Mouse (Mus musculus): ENCODE measurements around the gene Inhbb. TPM values are rescaled to one million over a fixed set of nuclear protein-coding genes. Genes with fewer than 3 reads are reported as not detected.

The Inhbb gene
- polyA plus RNA-seq, 1 experiment, result 6.8 TPM

DNA sequence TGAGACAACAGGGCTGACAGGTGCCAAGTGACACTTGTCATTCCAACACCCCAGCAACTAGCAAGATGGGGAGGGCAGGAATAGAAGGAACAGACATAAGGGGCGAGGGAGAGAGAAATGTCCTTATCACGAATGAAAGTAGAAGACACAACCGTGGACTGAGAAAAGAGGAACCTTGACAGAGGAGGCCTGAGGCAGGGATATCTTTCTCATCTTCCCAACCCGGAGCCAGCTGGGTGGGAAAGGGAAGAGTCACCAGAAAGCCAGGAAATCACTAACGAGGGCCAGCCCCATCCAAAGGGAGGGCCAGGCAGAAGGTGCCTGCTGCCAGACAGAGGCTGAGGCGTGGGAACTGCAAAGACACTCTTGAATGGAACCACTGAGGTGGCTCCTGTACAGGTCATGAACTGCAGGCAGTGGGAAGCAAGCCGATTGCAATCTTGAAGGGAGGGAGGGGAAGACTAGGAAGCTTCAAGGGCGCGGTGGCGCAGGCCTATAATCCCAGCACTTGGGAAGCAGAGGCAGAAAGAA, 24.8 kb upstream of the Inhbb start:
- TF ChIP-seq CTCF (IDR thresholded peaks at IDR 0.05; ENCODE audit: insufficient read depth, low read length), result no peak
- TF ChIP-seq POLR2A (IDR thresholded peaks at IDR 0.05; ENCODE audit: borderline replicate concordance, extremely low read depth, low read depth, low read length), result no peak
- WGBS, result 37% methylated on average over 10 of the region's 10 CpGs
- no peak for DNase-seq
- no peaks in the 10 kb centered on the region for H3K4me1 ChIP-seq (ENCODE audit: control insufficient read depth, insufficient read depth, low read length)
- no peak overlapping the region for H3K4me3 ChIP-seq (replicated peaks; ENCODE audit: extremely low read depth, low read depth, low read length)

- Histone ChIP-seq H3K4me3 (replicated peaks; ENCODE audit: extremely low read depth, low read depth, low read length) (no peak overlapping the region), H3K4me1 (ENCODE audit: control insufficient read depth, insufficient read depth, low read length) (no peaks in the 10 kb centered on the region)
- WGBS, result 85% methylated on average over 21 of the region's 21 CpGs
- TF ChIP-seq CTCF (IDR thresholded peaks at IDR 0.05; ENCODE audit: insufficient read depth, low read length), result peak; percentile 7; the same call in 1 of the 2 replicates
- no peak for TF ChIP-seq POLR2A (IDR thresholded peaks at IDR 0.05; ENCODE audit: borderline replicate concordance, extremely low read depth, low read depth, low read length)
- no peak for DNase-seq
Measured at GRCm38 (mm10) chr1:119443591-119444350, 21.7 kb upstream of the Inhbb start.

GRCm38 (mm10) chr1:119442901-119443300, 20.9 kb upstream of the Inhbb start:
- WGBS, result 85% methylated on average over 9 of the region's 9 CpGs
- DNase-seq, result no peak
- TF ChIP-seq POLR2A (IDR thresholded peaks at IDR 0.05; ENCODE audit: borderline replicate concordance, extremely low read depth, low read depth, low read length), result no peak
- no peak for TF ChIP-seq CTCF (IDR thresholded peaks at IDR 0.05; ENCODE audit: insufficient read depth, low read length)

GRCm38 (mm10) chr1:119438105-119438637, 16.1 kb upstream of the Inhbb start:
- DNase-seq, result no peak
- 92% methylated on average over 9 of the region's 9 CpGs for WGBS
- Histone ChIP-seq H3K4me3 (replicated peaks; ENCODE audit: extremely low read depth, low read depth, low read length) (no peak overlapping the region), H3K4me1 (ENCODE audit: control insufficient read depth, insufficient read depth, low read length) (no peaks in the 10 kb centered on the region)
- TF ChIP-seq POLR2A (IDR thresholded peaks at IDR 0.05; ENCODE audit: borderline replicate concordance, extremely low read depth, low read depth, low read length), result no peak

More at GRCm38 (mm10) chr1:119442901-119443300, 20.9 kb upstream of the Inhbb start:
- no peaks in the 10 kb centered on the region for H3K4me1 ChIP-seq (ENCODE audit: control insufficient read depth, insufficient read depth, low read length)
- H3K4me3 ChIP-seq (replicated peaks; ENCODE audit: extremely low read depth, low read depth, low read length), result no peak overlapping the region

GRCm38 (mm10) chr1:119437401-119437800, 15.4 kb upstream of the Inhbb start:
- 53% methylated on average over 6 of the region's 6 CpGs for WGBS
- no peak overlapping the region for H3K4me3 ChIP-seq (replicated peaks; ENCODE audit: extremely low read depth, low read depth, low read length)
- no peak for DNase-seq
- TF ChIP-seq CTCF (IDR thresholded peaks at IDR 0.05; ENCODE audit: insufficient read depth, low read length) (no peak), POLR2A (IDR thresholded peaks at IDR 0.05; ENCODE audit: borderline replicate concordance, extremely low read depth, low read depth, low read length) (no peak)
- no peaks in the 10 kb centered on the region for H3K4me1 ChIP-seq (ENCODE audit: control insufficient read depth, insufficient read depth, low read length)

- 29% methylated on average over 6 of the region's 6 CpGs for WGBS
- no peak for DNase-seq
- TF ChIP-seq CTCF (IDR thresholded peaks at IDR 0.05; ENCODE audit: insufficient read depth, low read length), result no peak
- TF ChIP-seq POLR2A (IDR thresholded peaks at IDR 0.05; ENCODE audit: borderline replicate concordance, extremely low read depth, low read depth, low read length), result no peak
- H3K4me3 ChIP-seq (replicated peaks; ENCODE audit: extremely low read depth, low read depth, low read length), result no peak overlapping the region
- peaks cover 3% of the 10 kb centered on the region; the same call in 1 of the 2 replicates for H3K4me1 ChIP-seq (ENCODE audit: control insufficient read depth, insufficient read depth, low read length)
Measured at GRCm38 (mm10) chr1:119424141-119424860, 2.3 kb upstream of the Inhbb start.

DNA sequence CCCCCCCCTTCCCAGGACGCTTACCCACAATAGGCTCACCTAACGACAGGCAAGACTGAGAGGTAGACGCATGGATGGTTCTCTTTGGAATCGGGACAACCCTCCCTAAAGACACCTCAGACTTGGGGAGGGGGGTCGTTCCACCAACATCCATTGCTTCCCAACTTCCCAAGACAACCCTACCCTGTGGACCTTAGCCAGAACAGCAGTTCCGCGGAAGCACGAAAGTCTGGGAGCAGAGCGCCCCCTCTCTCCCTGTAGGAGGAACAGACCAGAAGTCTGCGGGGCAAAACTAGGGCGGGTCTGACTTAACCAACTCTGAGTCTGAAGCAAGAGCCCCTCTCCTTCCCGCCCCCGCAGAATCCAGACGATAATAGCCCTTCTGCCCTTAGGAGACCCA, 1.5 kb upstream of the Inhbb start:
- H3K4me1 ChIP-seq (ENCODE audit: control insufficient read depth, insufficient read depth, low read length), result peaks cover 3% of the 10 kb centered on the region; the same call in 1 of the 2 replicates
- 7% methylated on average over 14 of the region's 14 CpGs for WGBS
- H3K4me3 ChIP-seq (replicated peaks; ENCODE audit: extremely low read depth, low read depth, low read length), result no peak overlapping the region
- TF ChIP-seq CTCF (IDR thresholded peaks at IDR 0.05; ENCODE audit: insufficient read depth, low read length) (peak; percentile 62), POLR2A (IDR thresholded peaks at IDR 0.05; ENCODE audit: borderline replicate concordance, extremely low read depth, low read depth, low read length) (no peak)
- DNase-seq, result peak; percentile 37

DNA sequence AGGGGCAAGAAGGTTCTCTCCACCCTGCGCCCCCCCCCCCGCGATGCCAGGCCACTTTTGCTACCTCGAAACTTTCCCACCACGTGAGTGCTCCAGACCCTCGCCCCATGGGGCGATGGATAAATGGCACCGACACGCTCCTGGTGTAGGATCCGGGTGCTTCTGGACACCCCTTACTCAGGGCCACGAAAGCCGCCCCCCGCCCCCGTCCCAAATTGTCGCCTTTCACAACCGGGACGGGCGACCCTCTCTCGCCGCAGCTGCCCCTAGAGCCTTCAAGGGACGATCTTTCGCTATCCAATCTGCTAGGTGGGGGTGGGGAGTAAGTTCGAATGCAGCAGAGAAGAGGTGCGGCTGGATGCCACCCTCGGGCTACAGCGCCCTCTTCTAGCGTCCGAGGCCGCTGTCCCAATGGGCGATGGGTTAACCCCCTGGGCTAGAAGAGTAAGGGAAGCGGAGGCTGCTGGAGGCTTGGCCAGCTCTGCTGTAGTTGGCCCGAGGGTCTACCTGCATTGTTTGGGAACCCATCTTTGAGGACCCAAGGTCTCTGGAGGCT, 490 bp upstream of the Inhbb start:
- TF ChIP-seq POLR2A (IDR thresholded peaks at IDR 0.05; ENCODE audit: borderline replicate concordance, extremely low read depth, low read depth, low read length) (no peak), CTCF (IDR thresholded peaks at IDR 0.05; ENCODE audit: insufficient read depth, low read length) (no peak)
- WGBS, result 2% methylated on average over 31 of the region's 32 CpGs
- DNase-seq, result peak; percentile 23

GRCm38 (mm10) chr1:119420984-119421575, 968 bp downstream of the Inhbb start:
- Histone ChIP-seq H3K4me3 (replicated peaks; ENCODE audit: extremely low read depth, low read depth, low read length) (peak overlapping the region; percentile 48), H3K4me1 (ENCODE audit: control insufficient read depth, insufficient read depth, low read length) (peaks cover 3% of the 10 kb centered on the region; the same call in 1 of the 2 replicates)
- WGBS, result under 1% methylated on average over 50 of the region's 78 CpGs
- TF ChIP-seq POLR2A (IDR thresholded peaks at IDR 0.05; ENCODE audit: borderline replicate concordance, extremely low read depth, low read depth, low read length) (no peak), CTCF (IDR thresholded peaks at IDR 0.05; ENCODE audit: insufficient read depth, low read length) (no peak)
- DNase-seq, result peak; percentile 53

More for the DNA sequence above, 490 bp upstream of the Inhbb start:
- Histone ChIP-seq H3K4me3 (replicated peaks; ENCODE audit: extremely low read depth, low read depth, low read length) (peak overlapping the region; percentile 48), H3K4me1 (ENCODE audit: control insufficient read depth, insufficient read depth, low read length) (peaks cover 3% of the 10 kb centered on the region; the same call in 1 of the 2 replicates)

Data from lung, adult 2 months (tissue).